8 mouse cellular contexts compared by ENCODE assay signal in the genomic region with DNA sequence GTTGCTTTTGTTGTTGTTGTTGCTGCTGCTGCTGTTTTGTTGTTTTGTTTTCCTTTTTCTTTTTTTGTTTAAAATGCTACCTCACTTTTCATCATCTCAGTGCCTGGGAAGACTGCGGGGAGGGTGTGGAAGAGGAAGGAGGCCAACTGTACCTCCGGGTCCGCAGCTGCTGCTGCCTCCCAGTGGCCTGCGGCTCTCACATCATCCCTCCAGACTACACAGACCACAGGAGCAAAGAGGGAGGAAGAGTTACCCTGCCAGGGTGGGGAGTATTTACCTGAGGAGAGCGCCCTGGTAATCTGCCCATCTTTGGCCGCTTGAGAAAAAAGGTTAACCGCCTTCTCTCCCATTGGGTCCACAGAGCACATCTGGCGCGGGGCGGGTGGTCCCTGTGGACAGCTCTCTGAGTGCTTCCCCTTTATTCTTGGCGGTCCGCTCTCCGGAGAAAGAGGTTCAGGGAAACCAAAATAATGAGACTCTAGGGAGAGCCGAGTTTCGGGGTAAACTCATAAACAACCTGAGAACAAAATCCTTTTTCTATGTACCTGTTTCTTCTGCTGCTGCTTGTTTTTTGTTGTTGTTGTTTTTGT. TPM values are rescaled to one million over a fixed set of nuclear protein-coding genes. Genes with fewer than 3 reads are reported as not detected.
DNase-seq lines count a peak whose midpoint lies in the region; ATAC-seq and TF ChIP-seq lines count a peak whose summit lies in the region.

No protein-coding gene starts in this region.

- 0 out of 2 replicates have a peak, but pooled peaks have one; percentile 27 for TF ChIP-seq EP300 in CH12.LX (IDR thresholded peaks at IDR 0.05; ENCODE audit: low read length)

- H3K9ac ChIP-seq in CH12.LX (ENCODE audit: insufficient read depth, low read depth) = peak overlapping the region; percentile 2; the same call in 1 of the 2 replicates
- no peak overlapping the region for H3K9ac ChIP-seq in forebrain, postnatal 0 days
- peak overlapping the region; percentile 54; the same call in 1 of the 2 replicates for H3K9ac ChIP-seq in limb, embryonic 13.5 days

- H3K4me1 ChIP-seq in CH12.LX (ENCODE audit: control insufficient read depth in 1 of 2, insufficient read depth in 2 of 2) = peaks cover 7 to 51% of the 10 kb centered on the region in 2 experiments
- H3K4me1 ChIP-seq in forebrain, postnatal 0 days (ENCODE audit: insufficient read depth) = no peaks in the 10 kb centered on the region
- H3K4me1 ChIP-seq in limb, embryonic 13.5 days = peaks cover 26% of the 10 kb centered on the region

- ATAC-seq in forebrain, postnatal 0 days = no peak
- ATAC-seq in limb, embryonic 13.5 days (ENCODE audit: low FRiP score, low read depth) = no peak

- in situ Hi-C loops in CH12.LX (cut with MboI; ENCODE audit: low pct_ligation_motif_present, low pct_unique_long_range_greater_than_20kb, low sequenced_read_pairs) = no loop called here

- H3K4me3 ChIP-seq in CH12.LX (replicated peaks in 1 of 3; ENCODE audit: low read depth in 2 of 3, low read length in 2 of 3, poor library complexity in 1 of 3) = no peak overlapping the region
- H3K4me3 ChIP-seq in forebrain, postnatal 0 days (ENCODE audit: low read depth, low read length) = no peak overlapping the region
- no peak overlapping the region; the same call in 1 of the 2 replicates for H3K4me3 ChIP-seq in limb, embryonic 13.5 days

- no peaks in the 10 kb centered on the region for H3K9me3 ChIP-seq in CH12.LX (replicated peaks; ENCODE audit: low read length)
- H3K9me3 ChIP-seq in forebrain, postnatal 0 days (ENCODE audit: low read length) = no peaks in the 10 kb centered on the region
- no peaks in the 10 kb centered on the region for H3K9me3 ChIP-seq in limb, embryonic 13.5 days

- dilution Hi-C loops in CH12.LX (cut with MboI; ENCODE audit: extremely low pct_ligation_motif_present, extremely low pct_unique_long_range_greater_than_20kb, low sequenced_read_pairs) = no loop called here

- peak in 1 of 2 experiments; percentile 81; a peak in 2 of 4 replicates for TF ChIP-seq CTCF in CH12.LX (conservative IDR thresholded peaks at IDR 0.05 in 1 of 2, IDR thresholded peaks at IDR 0.05 in 1 of 2; ENCODE audit: low read depth in 2 of 2, low read length in 2 of 2)
- peak; percentile 59 for TF ChIP-seq CTCF in forebrain, postnatal 0 days (IDR thresholded peaks at IDR 0.05; ENCODE audit: low read depth)

- H3K4me2 ChIP-seq in CH12.LX (ENCODE audit: insufficient read depth, low read depth, poor library complexity, severe bottlenecking) = peak overlapping the region; percentile 4; the same call in 1 of the 2 replicates
- no peak overlapping the region for H3K4me2 ChIP-seq in forebrain, postnatal 0 days (ENCODE audit: low read depth)
- peak overlapping the region; percentile 38 for H3K4me2 ChIP-seq in limb, embryonic 13.5 days (replicated peaks)

- H3K27me3 ChIP-seq in CH12.LX (replicated peaks) = no peaks in the 10 kb centered on the region
- no peaks in the 10 kb centered on the region for H3K27me3 ChIP-seq in forebrain, postnatal 0 days (ENCODE audit: insufficient read depth, low read length)
- H3K27me3 ChIP-seq in limb, embryonic 13.5 days = no peaks in the 10 kb centered on the region

- no peak for TF ChIP-seq POLR2A in CH12.LX (IDR thresholded peaks at IDR 0.05; ENCODE audit: low read depth, low read length)

- 20% methylated on average over 15 of the region's 15 CpGs for WGBS in forebrain, postnatal 0 days
- WGBS in limb, embryonic 13.5 days = 24% methylated on average over 15 of the region's 15 CpGs

- DNase-seq in heart, adult 11 months = peak; percentile 92
- DNase-seq in heart, postnatal 25 days (ENCODE audit: low spot score) = no peak
- DNase-seq in CH12.LX (ENCODE audit: extremely low read depth) = no peak
- no peak for DNase-seq in forebrain, postnatal 0 days
- peak; percentile 60 for DNase-seq in retina, postnatal 1 day
- no peak for DNase-seq in right cerebral cortex, postnatal 10 days (ENCODE audit: low spot score in 2 of 2)
- DNase-seq in urinary bladder, postnatal 36 days (ENCODE audit: low spot score in 2 of 2) = no peak

- TF ChIP-seq RAD21 in CH12.LX (IDR thresholded peaks at IDR 0.05; ENCODE audit: low read depth, low read length) = peak; percentile 64

- H3K27ac ChIP-seq in CH12.LX (ENCODE audit: insufficient read depth, low read depth) = no peak overlapping the region
- H3K27ac ChIP-seq in forebrain, postnatal 0 days (ENCODE audit: low read depth, low read length) = no peak overlapping the region
- no peak overlapping the region for H3K27ac ChIP-seq in limb, embryonic 13.5 days

- no peaks in the 10 kb centered on the region for H3K36me3 ChIP-seq in CH12.LX (replicated peaks in 1 of 2; ENCODE audit: control insufficient read depth in 1 of 2, insufficient read depth in 1 of 2, low read length in 1 of 2)
- H3K36me3 ChIP-seq in forebrain, postnatal 0 days (ENCODE audit: insufficient read depth) = no peaks in the 10 kb centered on the region
- no peaks in the 10 kb centered on the region for H3K36me3 ChIP-seq in limb, embryonic 13.5 days

- H3K79me2 ChIP-seq in CH12.LX (replicated peaks; ENCODE audit: control insufficient read depth, extremely low read depth, insufficient read depth, poor library complexity, severe bottlenecking) = no peaks in the 10 kb centered on the region

- intact Hi-C loops in heart, postnatal 25 days (cut with DNase I) = loop anchor here (5.0 kb wide), 1 partner anchor 35 kb away; no protein-coding TSS in a partner anchor

TF ChIP-seq in CH12.LX, 34 proteins besides CTCF, POLR2A, EP300 and RAD21:
- TF ChIP-seq USF2 (conservative IDR thresholded peaks at IDR 0.05; ENCODE audit: low read depth, low read length) = no peak
- no peak for TF ChIP-seq ZKSCAN1 (IDR thresholded peaks at IDR 0.05; ENCODE audit: borderline replicate concordance, low read depth, low read length)
- no peak for TF ChIP-seq POLR2AphosphoS2 (IDR thresholded peaks at IDR 0.05; ENCODE audit: low read depth, low read length)
- peak; percentile 49; the same call in 1 of the 2 replicates for TF ChIP-seq MEF2A (IDR thresholded peaks at IDR 0.05; ENCODE audit: borderline replicate concordance, low read depth, low read length)
- TF ChIP-seq ZNF384 (IDR thresholded peaks at IDR 0.05; ENCODE audit: low read depth, low read length) = 0 out of 2 replicates have a peak, but pooled peaks have one; percentile 36
- TF ChIP-seq ELF1 (IDR thresholded peaks at IDR 0.05; ENCODE audit: low read depth, low read length) = peak; percentile 65
- TF ChIP-seq ETS1 (conservative IDR thresholded peaks at IDR 0.05; ENCODE audit: low read depth, low read length) = no peak
- no peak for TF ChIP-seq TBP (conservative IDR thresholded peaks at IDR 0.05; ENCODE audit: low read depth, low read length)
- peak; percentile 47; the same call in 1 of the 2 replicates for TF ChIP-seq MAX (IDR thresholded peaks at IDR 0.05; ENCODE audit: low read length)
- TF ChIP-seq USF1 (IDR thresholded peaks at IDR 0.05; ENCODE audit: low read depth, low read length) = no peak
- no peak for TF ChIP-seq JUND (conservative IDR thresholded peaks at IDR 0.05; ENCODE audit: low read depth, low read length)
- TF ChIP-seq GABPA (IDR thresholded peaks at IDR 0.05; ENCODE audit: insufficient replicate concordance, low read depth, low read length) = no peak
- no peak for TF ChIP-seq CHD1 (IDR thresholded peaks at IDR 0.05; ENCODE audit: low read depth, low read length)
- peak; percentile 73 for TF ChIP-seq SMC3 (IDR thresholded peaks at IDR 0.05; ENCODE audit: low read depth, low read length)
- peak; percentile 28; the same call in 1 of the 2 replicates for TF ChIP-seq HCFC1 (IDR thresholded peaks at IDR 0.05; ENCODE audit: low read depth, low read length)
- TF ChIP-seq JUN (IDR thresholded peaks at IDR 0.05; ENCODE audit: insufficient read depth, low read depth, low read length) = no peak
- TF ChIP-seq NELFE (IDR thresholded peaks at IDR 0.05; ENCODE audit: low read depth, low read length) = peak; percentile 34; the same call in 1 of the 2 replicates
- TF ChIP-seq MYC (IDR thresholded peaks at IDR 0.05; ENCODE audit: low read depth, low read length) = no peak
- TF ChIP-seq RCOR1 (conservative IDR thresholded peaks at IDR 0.05; ENCODE audit: low read depth, low read length) = no peak
- TF ChIP-seq MAZ (IDR thresholded peaks at IDR 0.05; ENCODE audit: low read depth, low read length) = peak; percentile 79
- TF ChIP-seq MAFK (IDR thresholded peaks at IDR 0.05; ENCODE audit: insufficient replicate concordance, low read length) = no peak
- TF ChIP-seq IRF4 (IDR thresholded peaks at IDR 0.05; ENCODE audit: low read depth, low read length) = peak; percentile 29
- TF ChIP-seq E2F4 (IDR thresholded peaks at IDR 0.05; ENCODE audit: insufficient replicate concordance, low read depth, low read length) = no peak
- no peak for TF ChIP-seq CHD2 (IDR thresholded peaks at IDR 0.05; ENCODE audit: low read length)
- TF ChIP-seq TCF12 (IDR thresholded peaks at IDR 0.05; ENCODE audit: low read depth, low read length) = 0 out of 2 replicates have a peak, but pooled peaks have one; percentile 50

RNA-seq across cellular contexts. Expression of gene Srsf3, which starts 10.1 kb away (rescaled TPM):
- total RNA-seq in heart, postnatal 25 days (2021) = 10 to 100 TPM; 68.9 to 75.4 TPM
- 171 and 266 TPM in 2 replicates for total RNA-seq in CH12.LX (2012; rRNA removed)
- 380 and 479 TPM in 2 replicates for total RNA-seq in CH12.LX (2014; rRNA removed)
- 687 and 712 TPM in 2 replicates for polyA plus RNA-seq in CH12.LX (2012; ENCODE audit: insufficient read length, low read depth)
- 263 and 287 TPM in 2 replicates for total RNA-seq in forebrain, postnatal 0 days (2014; rRNA removed)
- 367 and 416 TPM in 2 replicates for polyA plus RNA-seq in forebrain, postnatal 0 days (2015; fragmentation: Nextera tagmentation; extraction: Ambion mirVana)
- polyA plus RNA-seq in limb, embryonic 13.5 days (2015; fragmentation: Nextera tagmentation; extraction: Ambion mirVana) = 694 and 714 TPM in 2 replicates

RNA-seq across cellular contexts. Expression of gene Stk38, which starts 14.5 kb away (rescaled TPM):
- 10 to 100 TPM; 32.8 to 38.2 TPM for total RNA-seq in heart, postnatal 25 days (2021)
- total RNA-seq in CH12.LX (2012; rRNA removed) = 25.9 and 29.0 TPM in 2 replicates
- total RNA-seq in CH12.LX (2014; rRNA removed) = 56.0 and 56.4 TPM in 2 replicates
- 50.9 and 56.0 TPM in 2 replicates for polyA plus RNA-seq in CH12.LX (2012; ENCODE audit: insufficient read length, low read depth)
- 49.0 and 58.8 TPM in 2 replicates for total RNA-seq in forebrain, postnatal 0 days (2014; rRNA removed)
- 32.8 and 43.7 TPM in 2 replicates for polyA plus RNA-seq in forebrain, postnatal 0 days (2015; fragmentation: Nextera tagmentation; extraction: Ambion mirVana)
- polyA plus RNA-seq in limb, embryonic 13.5 days (2015; fragmentation: Nextera tagmentation; extraction: Ambion mirVana) = 119 and 120 TPM in 2 replicates

Comparison
In these comparisons a context has a peak if more than half of its experiments do, and no peak if none do; other contexts are left out.
1. DNase-seq: peak in heart, adult 11 months (single experiment) and retina, postnatal 1 day (single experiment); none in heart, postnatal 25 days (single experiment), CH12.LX (single experiment), forebrain, postnatal 0 days (single experiment), right cerebral cortex, postnatal 10 days (0 of 2) and urinary bladder, postnatal 36 days (0 of 2).